10 mouse cellular contexts compared by ENCODE assay signal in genomic region chr1:167066933-167067341, GRCm38 (mm10).
A peak's percentile ranks its signal among the peaks of the same experiment; 100 is the strongest.
DNase-seq lines count a peak whose midpoint lies in the region; ATAC-seq lines count a peak whose summit lies in the region.
"Had no signal": no experiment of that assay in that cellular context is flagged by ENCODE, and none has a peak within 500 bp of the region (broad histone marks: within the 10 kb centered on the region; RNA-seq: fewer than 3 reads in every experiment).

No protein-coding gene starts in this region.

- no peak overlapping the region for H3K27ac ChIP-seq in kidney, embryonic 15.5 days

- no peaks in the 10 kb centered on the region for H3K27me3 ChIP-seq in kidney, embryonic 15.5 days

- no peaks in the 10 kb centered on the region for H3K4me1 ChIP-seq in kidney, embryonic 15.5 days

- DNase-seq in retina, postnatal 1 day: peak; percentile 26
- no peak for DNase-seq in retina, embryonic 14.5 days (ENCODE audit: low spot score)
- peak; percentile 81 to 87 for DNase-seq in cerebellum, postnatal 10 days
- peak; percentile 47 for DNase-seq in lung, postnatal 10 days
- DNase-seq in kidney, adult 11 months: no peak
- DNase-seq in left cerebral cortex, adult 9 months (ENCODE audit: low spot score in 2 of 2): no peak
- DNase-seq: heart, adult 18-20 months had no signal

- no peak overlapping the region for H3K4me2 ChIP-seq in kidney, embryonic 15.5 days

- no peak overlapping the region for H3K9ac ChIP-seq in kidney, embryonic 15.5 days

- H3K36me3 ChIP-seq in kidney, embryonic 15.5 days: no peaks in the 10 kb centered on the region
- H3K36me3 ChIP-seq: G1E had no signal

- H3K9me3 ChIP-seq in kidney, embryonic 15.5 days (replicated peaks): no peaks in the 10 kb centered on the region

- 75% methylated on average over 9 of the region's 9 CpGs for WGBS in kidney, embryonic 15.5 days

- H3K4me3 ChIP-seq in kidney, embryonic 15.5 days (replicated peaks): no peak overlapping the region

- no peak for ATAC-seq in kidney, embryonic 15.5 days (replicated peaks; ENCODE audit: low FRiP score)
- ATAC-seq: inflammation-experienced regulatory T-cells, adult 6 months had no signal

Comparison
In these comparisons a context has a peak if more than half of its experiments do, and no peak if none do; other contexts are left out.
1. DNase-seq: peak in retina, postnatal 1 day (single experiment), cerebellum, postnatal 10 days (2 of 2) and lung, postnatal 10 days (single experiment); none in retina, embryonic 14.5 days (single experiment), kidney, adult 11 months (single experiment) and left cerebral cortex, adult 9 months (0 of 2).